Mouse (Mus musculus): ENCODE measurements around the gene 1520401A03Rik.

The 1520401A03Rik gene

DNA sequence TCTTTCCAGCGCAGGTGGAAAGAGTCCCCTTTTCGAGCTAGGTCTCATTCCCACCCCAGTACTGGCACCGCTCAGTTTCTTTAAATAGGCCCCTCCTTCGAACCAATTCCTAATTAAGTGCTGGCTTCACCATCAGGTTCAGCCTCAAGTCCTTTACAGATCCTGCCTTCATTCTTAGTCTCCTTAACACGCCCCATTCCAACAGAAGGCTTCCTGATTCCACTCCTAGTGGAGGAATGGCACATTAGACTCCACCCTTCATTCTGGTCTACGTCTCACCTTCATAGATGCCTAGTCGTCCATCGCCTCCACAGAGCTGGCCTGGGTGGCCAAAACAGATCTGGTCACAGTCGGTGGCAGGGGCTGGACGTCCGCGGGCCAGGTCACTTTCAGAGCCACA is 20.4 kb upstream of the 1520401A03Rik start:
- no peak for DNase-seq (ENCODE audit: low spot score in 2 of 2)

DNA sequence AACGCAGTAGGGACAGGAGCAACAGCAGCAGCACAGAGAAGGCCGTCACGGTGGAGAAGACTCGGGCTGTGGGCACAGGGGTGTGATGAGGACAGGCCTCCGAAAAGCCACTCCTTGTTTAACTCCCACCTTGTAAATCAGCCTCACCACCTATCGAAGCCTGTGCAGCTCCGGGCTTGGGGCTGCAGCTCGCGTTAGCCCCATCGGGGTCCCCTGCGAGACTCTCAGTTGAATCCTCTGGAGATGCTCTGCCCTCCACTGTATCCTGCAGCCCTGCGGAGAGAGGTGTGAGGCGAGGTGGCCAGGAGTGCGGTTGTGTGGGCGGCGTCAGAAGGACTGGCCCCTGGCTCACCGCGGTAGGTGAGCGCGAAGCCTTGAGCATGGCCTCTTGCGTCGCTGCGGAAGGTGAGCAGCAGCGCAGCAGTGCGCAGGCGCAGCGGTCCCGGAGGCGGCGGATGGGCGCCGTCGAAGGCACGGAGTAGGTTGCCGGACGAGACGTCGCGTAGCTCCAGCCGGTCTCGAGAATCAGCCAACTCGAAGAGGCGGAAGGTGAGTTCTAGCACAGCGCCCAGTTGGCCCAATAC is 19.7 kb upstream of the 1520401A03Rik start:
- DNase-seq (ENCODE audit: low spot score in 2 of 2), result no peak

DNA sequence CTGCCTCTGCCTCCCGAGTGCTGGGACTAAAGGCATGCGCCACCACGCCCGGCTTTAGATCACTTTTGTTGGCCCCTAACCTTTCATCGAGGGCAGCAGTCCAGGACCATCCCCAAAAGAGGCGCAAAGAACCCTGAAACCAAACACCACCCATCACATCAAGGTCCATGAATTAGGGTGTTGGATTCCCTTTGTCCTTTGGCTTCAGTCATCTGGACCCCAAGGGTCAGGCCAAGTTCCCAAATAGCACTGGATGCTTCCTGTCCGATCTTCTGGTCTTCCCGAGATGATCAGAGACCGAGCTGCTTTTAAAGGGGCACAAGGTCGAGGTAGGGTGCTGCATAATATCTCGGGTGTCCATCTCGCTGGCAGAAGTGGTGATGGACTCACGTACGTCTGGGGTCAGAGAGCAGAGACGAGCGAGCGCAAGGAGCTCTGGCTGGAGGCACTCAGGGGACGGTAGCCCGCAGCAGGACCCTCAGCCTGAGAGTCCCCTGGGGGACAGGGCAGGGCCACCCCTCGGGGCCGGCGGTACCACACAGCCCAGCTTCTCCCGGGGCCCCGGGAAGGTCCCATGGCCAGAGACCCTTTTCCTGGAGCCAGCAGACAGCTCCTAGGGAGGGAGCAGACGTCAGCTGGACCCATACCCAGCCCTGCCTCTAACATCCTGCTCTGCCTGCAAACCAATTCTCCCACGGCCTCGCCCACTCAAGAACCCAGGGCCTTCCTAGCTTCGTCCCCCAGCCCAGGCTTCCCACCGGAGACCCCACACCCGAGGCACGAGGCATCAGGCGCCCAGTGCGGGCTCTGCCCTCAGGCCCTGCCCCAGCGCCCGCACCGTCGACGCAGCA is 19.0 kb upstream of the 1520401A03Rik start:
- no peak for DNase-seq (ENCODE audit: low spot score in 2 of 2)

DNA sequence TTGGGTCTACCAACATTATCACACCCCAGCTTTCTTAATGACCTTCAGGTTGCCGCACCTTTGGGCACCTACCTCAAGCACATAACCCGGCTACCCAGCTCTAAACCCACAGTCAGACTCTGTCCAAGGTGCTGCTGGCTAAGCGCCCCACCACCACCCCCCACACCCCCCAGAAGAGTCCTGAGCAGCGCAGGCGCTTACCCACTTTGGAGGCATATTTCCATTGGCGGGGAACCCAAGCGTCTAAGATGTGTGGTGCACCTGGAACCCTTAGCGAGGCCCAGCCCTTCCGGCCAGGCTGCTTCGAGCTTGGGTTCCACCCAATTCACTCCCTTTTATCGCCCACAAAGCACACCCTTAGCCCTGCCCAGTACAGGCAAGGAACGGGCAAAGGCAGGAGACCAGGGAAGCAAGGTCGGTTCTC is 18.0 kb upstream of the 1520401A03Rik start, which contains the start of gene Paqr4:
TSS of gene Paqr4 (minus strand) at position 270 of the 424 bp plus-strand sequence.
- DNase-seq (ENCODE audit: low spot score in 2 of 2), result no peak

DNA sequence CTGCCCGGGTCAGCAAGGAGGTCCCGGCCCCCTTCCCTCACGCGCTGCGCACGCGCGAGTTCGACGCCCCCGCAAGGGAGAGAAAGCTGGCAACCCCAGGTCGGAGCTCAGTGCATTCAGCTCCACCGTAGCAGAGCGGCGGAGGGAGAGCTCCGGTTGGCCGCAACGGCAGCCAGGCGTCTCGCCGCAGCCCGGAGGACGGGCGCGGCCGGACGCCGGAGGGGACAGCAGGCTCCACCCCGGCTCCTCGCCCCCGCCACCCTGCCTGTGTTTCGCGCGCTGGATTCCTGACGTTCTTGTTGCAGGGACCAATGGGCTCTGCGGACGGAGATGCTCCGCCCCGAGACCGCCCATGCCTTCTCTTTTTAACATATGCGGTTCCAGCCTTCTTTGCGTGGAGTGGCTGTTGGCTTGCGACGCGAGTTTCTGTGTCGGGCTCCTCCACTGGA is 17.6 kb upstream of the 1520401A03Rik start:
- DNase-seq (ENCODE audit: low spot score in 2 of 2), result peak; percentile 85 to 90

DNA sequence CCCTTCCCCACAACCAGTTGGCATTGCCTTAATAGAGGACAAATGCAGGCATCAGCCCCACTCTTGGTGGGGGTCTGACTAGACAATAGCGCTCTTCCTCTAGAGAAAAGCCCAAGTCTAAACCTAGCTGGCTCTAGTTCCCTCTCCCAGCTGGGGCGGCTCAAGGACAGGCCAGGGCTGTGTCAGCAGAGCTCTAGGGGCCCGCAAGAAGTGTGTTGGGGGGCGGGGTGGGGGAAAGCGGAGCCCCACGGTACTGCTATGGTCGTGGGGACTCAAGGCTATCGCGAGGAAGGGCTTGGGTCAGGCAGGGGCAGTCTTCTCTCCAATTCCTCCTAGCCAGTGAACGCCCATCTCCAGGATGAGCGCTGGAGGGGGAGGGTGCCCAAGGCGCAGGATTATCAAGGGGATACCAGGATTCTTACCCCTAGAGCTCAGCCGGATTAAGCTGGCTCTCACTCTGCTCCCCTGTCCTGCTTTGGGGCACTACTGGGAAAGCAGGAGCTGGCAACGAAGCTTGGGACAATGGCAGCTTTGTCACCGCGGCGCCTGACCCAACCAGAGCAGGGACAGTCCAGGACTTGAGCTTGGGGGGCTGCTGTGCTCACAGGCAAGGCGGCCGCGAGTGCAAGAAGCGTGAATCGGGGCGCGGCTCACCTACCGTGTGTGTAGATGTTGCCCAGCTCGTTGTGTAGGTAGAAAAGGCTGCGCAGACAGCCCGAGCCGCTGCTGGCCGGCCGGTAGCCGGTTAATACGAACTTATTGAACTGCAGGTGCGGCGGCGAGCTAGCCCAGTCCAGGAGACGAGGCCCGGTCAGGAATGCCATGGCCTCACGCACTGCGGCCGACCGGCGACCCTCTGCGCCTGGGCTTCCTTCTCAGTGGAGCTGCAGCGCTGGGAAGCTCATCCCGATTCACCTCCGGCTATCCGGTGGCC is 16.9 kb upstream of the 1520401A03Rik start:
- no peak for DNase-seq (ENCODE audit: low spot score in 2 of 2)

DNA sequence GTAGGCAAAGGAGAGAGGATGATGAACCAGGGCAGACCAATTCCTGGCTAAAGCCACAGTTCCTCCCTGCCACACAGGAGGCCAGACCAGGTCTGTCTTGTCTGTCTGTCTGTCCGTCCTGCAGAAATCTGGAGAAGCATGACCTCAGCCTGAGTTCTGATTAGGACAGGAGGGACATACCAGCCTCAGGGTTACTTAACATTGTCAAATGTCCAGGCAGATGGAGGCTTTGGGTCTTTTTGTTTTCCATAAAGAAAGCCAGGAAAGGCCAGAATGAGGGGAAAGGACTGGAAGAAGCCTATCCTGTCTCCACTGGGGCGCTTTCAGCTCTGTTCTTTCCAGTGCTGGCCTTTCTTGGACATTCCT is 16.2 kb upstream of the 1520401A03Rik start:
- DNase-seq (ENCODE audit: low spot score in 2 of 2), result no peak

DNA sequence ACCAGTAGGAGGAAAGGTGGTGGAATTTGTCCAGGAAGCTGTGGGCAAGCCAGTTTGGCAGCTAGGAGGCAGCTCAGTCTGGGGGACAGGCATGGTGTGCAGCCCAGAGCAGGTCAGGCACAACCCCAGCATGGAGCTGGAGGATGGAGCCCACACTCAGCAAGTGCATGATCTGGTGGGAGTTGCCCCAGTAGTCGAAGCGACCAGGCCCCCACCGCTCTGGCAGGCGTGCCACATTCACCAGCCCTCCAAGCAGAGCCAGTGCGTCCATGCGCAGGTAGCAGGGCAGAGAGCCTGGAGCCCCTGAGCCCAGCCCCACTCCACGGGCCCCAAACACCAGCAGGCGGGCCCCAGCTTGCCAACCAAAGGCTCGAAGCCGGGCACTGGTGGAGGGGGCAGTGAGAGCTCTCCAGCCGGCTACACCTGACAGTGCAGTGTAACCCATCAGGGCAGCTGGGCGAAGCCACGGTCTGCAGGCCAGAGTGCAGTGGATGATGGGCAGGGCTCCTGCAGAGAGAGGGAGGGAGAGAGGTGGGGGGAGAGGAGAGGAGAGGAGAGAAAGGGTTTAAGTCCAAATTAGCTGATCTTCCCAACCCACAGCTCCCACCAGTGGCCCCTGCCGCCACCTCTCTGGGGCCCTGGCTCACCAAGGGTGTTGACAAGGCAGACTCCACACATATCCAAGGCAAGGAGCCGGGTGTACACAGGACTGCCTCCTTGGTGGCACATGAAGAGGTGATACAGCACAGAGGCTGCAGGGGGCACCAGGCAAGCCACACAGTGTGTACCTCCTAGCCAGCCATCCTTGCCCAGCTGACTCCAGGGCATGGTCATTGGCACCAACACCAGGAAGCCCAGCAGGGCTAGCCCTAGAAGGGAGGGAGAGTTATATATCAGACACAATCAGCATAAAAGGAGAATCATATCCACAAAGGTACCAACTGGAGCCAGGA is 15.2 kb upstream of the 1520401A03Rik start:
- no peak for DNase-seq (ENCODE audit: low spot score in 2 of 2)

DNA sequence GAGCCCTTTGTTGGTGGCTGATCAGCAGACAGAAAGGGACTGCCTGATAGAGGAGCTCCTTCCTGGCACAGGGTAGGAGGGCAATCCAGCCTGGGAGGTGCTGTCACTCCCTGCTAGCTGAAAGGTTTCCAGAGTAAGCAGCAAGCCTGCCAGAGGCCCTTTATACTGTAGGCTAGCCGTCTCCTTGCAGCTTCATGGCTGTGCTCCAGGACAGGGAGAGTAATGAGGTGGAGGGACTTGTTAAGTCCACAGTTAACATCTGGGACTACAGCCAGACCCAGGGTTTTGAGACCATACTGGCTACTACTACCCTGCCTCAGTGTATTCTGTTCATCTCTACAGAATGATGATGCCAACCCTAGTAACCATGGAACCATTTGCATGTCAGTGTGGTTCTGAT is 11.8 kb upstream of the 1520401A03Rik start:
- DNase-seq (ENCODE audit: low spot score in 2 of 2), result no peak

DNA sequence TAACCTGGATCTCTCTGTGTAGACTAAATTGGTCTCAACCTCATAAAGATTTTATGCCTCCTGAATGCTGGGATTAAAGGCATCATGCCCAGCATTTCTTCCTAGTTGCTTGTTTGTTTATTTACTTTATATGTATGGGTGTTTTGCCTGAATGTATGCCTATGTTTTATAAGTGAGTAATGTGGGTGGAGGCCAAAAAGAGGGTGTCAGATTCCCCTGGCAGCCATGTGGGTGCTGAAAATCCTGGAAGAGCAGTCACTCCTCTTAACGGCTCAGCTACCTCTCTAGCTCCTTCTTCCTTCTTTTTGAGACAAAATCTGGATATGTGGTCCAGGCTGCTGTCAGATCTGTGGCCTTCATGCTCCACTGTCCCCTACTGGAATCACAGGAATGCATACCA is 7.9 kb upstream of the 1520401A03Rik start:
- DNase-seq (ENCODE audit: low spot score in 2 of 2), result no peak

DNA sequence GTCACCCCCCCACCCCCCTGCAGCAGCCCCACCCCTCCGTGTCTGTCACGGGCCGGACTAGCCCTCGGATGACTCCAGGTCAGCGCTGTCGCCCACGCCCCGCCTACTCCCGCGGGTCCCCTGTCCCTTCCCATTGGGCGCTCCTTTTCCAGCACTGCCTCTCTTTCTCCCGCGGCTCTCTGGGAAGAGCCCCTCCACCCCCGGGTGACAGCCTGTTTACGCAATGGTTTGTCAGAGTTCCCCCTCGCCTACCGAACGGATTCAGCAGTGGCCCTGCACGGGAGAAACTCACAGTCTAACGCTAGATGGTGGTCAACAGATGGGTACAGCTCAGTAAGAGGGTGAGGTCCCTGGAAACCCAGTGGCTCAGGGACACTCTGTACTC is 4.2 kb upstream of the 1520401A03Rik start:
- no peak for DNase-seq (ENCODE audit: low spot score in 2 of 2)

DNA sequence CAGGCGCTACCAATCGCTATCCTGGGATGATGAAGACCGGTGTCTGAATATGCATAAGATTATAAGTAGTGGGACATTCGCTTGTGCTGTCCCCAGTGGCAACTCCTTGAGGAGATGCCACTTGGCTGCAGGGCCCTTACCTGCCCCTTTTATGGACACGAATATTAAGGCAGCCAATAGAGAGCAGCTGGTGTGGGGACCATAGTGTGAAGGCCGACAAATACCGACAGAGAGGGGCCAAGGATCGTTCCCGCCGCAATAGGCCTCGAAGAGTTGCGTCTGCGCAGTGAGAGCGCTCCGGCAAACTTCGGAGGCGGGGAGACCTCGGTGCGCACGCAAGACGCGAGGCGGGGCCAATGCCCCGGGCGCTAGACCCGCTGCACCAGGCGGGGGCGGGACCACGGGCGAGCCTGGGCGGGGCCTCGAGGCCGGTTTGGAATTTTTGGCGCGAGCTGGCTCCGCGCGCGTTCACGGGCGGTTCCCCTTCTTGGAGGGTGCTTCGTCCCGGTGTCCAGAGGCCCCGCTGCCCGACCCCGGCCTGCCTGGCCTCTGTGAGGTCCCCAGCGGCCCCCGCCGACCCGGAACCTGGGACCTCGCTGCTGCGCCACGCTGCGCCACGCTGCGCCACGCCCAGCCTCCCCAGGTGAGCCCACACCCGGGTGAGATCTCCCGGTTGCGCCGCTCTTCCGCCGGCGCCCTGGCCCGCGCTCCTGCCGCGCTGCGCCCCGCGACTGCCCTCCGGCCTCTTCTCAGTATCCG is 3.6 kb upstream of the 1520401A03Rik start, which contains the start of gene Pkmyt1:
TSS of gene Pkmyt1 (plus strand) at position 338 of the 759 bp plus-strand sequence.
- DNase-seq (ENCODE audit: low spot score in 2 of 2), result peak; percentile 87 to 88

DNA sequence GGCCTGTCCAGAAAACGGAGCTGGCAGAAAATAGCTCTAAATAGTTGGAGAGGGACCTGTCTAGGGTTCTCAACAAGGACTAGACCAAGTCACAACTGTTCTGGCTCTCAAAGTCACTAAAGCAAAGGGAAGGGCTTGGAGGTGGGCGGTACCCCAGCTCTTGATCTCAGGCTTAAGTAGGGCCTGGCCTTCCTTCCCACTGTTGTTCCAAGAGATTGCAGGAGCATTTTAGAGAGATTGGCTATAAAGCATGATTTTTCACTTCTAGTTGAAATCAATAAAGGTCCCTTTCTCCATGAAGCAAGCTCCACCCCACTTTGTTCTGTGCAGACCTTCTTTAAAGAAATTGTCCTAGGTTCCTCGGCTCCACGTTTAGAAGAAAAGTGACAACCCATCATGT is 2.9 kb upstream of the 1520401A03Rik start:
- no peak for DNase-seq (ENCODE audit: low spot score in 2 of 2)

DNA sequence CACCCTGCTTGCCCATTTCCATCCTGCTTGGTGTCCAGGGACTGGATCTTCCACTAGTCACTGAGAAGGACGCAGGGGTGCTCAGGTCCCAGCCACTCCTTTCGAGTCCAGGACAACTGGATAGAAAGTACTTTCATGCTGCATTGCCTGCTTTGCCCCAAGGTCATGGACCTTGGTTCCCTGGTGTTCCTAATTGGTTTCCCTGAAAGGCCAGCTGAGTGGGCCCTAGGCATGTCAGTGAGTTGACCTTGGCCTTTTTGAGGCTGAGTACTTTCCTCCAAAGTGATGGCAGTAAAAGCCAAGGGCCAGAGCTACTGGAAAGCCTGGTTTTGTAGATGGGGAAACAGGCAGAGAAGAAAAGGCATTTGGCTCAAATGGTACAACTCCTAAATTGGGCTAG is 697 bp downstream of the 1520401A03Rik start:
- no peak for DNase-seq (ENCODE audit: low spot score in 2 of 2)

DNA sequence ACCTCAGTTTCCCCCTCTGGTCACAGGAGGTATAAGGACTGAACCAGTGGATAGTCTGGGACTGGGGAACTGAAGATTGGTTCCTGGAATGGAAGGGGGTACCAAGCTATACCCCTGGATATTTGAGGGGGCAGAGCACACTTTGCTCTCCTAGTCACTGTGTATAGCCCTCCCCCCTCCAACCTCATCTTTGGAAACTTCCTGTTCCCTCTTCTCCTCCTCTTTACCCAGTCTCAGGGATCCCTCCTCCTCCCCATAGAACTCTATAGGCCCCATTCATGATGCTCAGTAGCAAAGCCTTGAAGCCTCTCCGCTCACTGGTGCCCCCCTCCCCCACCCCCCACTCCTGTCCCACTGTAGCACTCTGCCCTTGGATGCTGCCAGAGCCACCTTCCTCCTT is 3.1 kb downstream of the 1520401A03Rik start:
- no peak for DNase-seq (ENCODE audit: low spot score in 2 of 2)

DNA sequence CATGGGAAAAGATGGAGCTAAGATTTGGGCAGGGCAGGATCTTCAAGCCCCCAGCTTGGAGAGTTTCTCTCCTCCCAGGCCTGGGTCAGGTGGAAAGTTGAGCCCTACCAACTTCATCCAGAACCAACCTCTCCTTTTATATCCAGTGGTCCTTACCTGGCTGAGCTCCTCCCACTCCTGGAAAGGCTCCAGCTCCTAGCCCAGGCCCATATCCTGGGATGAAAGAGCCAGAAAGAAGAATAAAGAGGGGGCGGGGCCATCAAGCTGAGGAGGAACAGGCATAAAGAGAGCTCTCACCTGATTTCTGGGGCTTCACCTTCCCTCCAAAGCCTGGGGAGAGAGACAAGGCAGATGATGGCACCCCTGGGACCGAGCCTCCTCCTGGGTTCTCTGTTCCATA is 5.6 kb downstream of the 1520401A03Rik start:
- DNase-seq (ENCODE audit: low spot score in 2 of 2), result no peak

DNA sequence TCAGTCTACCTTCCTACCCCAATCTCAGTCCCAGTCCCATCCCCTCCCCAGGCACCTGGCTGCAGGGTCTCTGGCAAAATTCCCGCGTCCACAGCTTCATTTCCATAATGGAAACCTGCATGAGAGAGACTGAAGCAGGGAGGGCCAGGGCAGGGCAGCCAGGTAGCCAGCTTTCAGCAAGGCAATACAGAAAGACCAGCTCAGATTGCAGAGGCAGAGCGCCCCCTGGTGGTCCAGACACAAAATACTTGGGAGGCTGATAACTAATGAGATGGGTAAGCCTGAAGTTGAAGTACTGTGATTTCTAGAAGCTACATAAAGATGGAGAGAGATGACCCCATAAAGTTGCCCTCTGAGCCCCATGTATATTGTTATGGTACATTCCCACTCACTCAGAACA is 16.4 kb downstream of the 1520401A03Rik start:
- DNase-seq (ENCODE audit: low spot score in 2 of 2), result peak; percentile 60 to 61

DNA sequence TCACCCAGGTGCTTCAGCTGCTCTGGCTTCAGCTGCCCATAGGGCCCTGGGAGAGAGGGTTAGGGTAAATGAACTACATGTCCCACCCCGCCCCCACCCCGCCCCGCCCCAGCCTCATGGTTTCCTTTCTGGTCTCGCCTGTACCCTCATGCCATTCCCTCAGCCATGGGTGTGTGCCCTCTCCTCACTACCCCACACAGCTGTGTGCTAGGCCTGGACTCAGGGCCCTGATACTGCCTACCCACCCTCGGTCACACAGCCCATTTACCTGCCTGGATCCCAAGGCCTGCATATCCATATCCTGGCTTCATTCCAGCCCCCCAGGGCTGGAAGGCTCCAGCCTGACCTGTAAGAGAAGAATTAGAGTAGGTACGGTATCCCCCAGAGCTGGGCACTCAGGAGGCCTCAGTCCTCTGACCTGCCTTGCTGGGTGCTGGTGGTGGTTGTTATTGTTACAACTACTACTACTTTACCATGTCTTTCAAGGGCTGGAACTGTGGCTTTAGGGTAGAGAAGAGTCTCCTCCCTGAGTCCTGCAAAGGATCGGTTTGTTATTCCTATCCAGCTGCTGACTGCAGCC is 17.0 kb downstream of the 1520401A03Rik start:
- DNase-seq (ENCODE audit: low spot score in 2 of 2), result no peak

DNA sequence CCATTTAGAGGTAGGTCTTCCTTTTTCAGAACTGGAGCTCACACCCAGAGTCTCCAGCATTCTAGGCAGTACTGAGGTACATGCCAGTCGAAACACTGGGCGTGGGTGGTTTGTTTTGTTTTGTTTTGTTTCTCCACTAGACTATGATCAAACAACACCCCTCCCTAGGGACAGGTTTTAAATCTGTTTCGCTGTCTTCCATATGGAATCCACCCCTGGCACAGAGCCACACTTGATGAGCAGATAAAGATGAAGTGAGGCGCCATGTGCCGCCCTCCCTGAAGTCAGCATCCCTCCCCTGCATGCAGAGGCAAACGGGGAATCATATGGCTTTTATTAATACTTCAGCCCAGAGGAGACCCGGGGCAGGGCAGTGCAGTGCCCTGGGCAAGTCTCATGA is 17.8 kb downstream of the 1520401A03Rik start:
- DNase-seq (ENCODE audit: low spot score in 2 of 2), result no peak

DNA sequence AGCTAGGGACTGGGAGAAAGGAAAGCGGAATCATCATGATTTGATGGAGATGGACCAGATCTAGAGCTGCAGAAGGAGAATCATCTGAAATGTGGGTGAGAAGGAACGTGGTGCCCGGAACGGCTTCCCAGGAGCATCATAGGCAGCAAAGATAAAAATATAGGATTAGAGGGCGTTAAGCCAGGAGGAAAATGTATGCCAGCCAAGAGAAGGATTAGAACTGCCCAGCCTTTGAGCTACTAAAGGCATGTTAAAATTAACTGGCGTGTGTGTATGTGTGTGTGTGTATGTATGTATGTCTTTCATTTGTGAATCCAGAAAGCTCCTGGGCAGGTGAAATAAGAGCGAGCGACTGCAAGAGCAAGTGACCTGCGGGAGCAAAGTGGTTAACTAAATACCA is 19.3 kb downstream of the 1520401A03Rik start:
- DNase-seq (ENCODE audit: low spot score in 2 of 2), result no peak

Data from frontal cortex, postnatal 25 days (tissue).